Mouse (Mus musculus): ENCODE measurements around the gene Plb1.
A peak's percentile ranks its signal among the peaks of the same experiment; 100 is the strongest.

Plb1 gene

GRCm38 (mm10) chr5:32245385-32245784 is 12.9 kb downstream of the Plb1 start:
- DNase-seq (ENCODE audit: extremely low spot score, low spot score) = no peak

DNA sequence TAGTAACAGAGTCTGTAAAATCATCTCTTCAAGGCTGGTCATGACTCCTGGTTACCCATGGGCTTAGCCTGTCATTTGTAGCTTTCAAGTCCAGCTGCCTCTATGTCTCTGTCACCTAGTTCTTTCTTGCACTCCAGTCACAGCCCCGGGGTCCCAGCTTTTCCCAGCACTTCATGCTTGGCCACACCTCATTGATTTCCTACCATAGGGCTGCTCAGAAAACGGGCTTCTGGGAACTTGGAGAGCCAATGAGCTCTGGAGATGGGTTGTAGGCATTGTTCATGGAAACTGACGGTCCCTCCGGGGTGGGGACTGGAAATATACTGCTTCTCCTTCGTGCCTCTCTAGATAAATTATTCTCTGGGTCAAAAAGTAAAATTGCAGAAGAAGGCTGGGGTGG is 28.2 kb downstream of the Plb1 start:
- DNase-seq (ENCODE audit: extremely low spot score, low spot score) = no peak

DNA sequence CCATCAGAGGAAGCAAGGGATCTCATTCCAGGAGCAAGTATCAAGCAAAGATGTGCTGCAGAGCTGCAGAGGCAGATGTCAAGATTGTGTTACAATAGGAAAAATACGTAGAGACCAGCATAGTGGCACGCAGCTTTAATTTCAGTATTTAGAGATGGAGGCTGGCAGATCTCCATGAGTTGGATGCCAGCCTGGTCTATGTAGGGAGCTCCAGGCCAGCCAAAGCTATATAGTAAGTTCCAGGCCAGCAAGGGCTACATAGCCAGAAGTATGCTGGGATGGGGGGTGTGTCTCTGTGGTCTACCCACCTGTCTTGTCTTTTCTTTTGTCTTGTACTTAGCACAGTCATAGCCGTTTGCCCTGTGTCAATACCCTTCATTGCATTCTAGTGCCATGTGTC is 28.7 kb downstream of the Plb1 start:
- no peak for DNase-seq (ENCODE audit: extremely low spot score, low spot score)

- no peak for DNase-seq (ENCODE audit: extremely low spot score, low spot score)
Measured at GRCm38 (mm10) chr5:32262534-32262933, 30.0 kb downstream of the Plb1 start.

DNA sequence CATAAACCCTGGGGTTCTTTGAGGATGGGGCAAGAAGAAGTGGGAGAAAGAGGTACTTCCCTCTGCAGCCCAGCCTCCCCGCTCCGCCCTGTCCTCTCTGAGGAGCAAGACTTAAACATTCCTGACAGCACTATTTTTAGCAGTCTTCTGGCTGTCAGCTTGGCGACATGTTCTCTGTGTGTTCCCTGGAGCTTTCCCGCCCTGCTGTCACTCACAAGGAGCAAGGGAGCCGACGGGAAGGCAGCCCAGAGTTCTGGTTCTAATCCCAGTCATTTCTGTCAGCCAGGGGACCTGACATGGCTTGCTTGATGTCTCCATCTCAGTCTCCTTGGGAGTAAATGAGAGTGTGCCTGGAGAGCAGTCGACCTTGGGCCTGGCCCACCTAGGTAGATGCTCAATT is 40.0 kb downstream of the Plb1 start:
- no peak for DNase-seq (ENCODE audit: extremely low spot score, low spot score)

- DNase-seq (ENCODE audit: extremely low spot score, low spot score) = no peak
Measured at GRCm38 (mm10) chr5:32278000-32278694, 45.6 kb downstream of the Plb1 start.

GRCm38 (mm10) chr5:32280066-32280465 is 47.6 kb downstream of the Plb1 start:
- no peak for DNase-seq (ENCODE audit: extremely low spot score, low spot score)

GRCm38 (mm10) chr5:32282345-32282744 is 49.8 kb downstream of the Plb1 start:
- DNase-seq (ENCODE audit: extremely low spot score, low spot score) = no peak

GRCm38 (mm10) chr5:32283457-32283856 is 50.9 kb downstream of the Plb1 start:
- DNase-seq (ENCODE audit: extremely low spot score, low spot score) = no peak

- no peak for DNase-seq (ENCODE audit: extremely low spot score, low spot score)
Measured at GRCm38 (mm10) chr5:32286315-32286714, 53.8 kb downstream of the Plb1 start.

- DNase-seq (ENCODE audit: extremely low spot score, low spot score) = no peak
Measured at GRCm38 (mm10) chr5:32288021-32288420, 55.5 kb downstream of the Plb1 start.

DNA sequence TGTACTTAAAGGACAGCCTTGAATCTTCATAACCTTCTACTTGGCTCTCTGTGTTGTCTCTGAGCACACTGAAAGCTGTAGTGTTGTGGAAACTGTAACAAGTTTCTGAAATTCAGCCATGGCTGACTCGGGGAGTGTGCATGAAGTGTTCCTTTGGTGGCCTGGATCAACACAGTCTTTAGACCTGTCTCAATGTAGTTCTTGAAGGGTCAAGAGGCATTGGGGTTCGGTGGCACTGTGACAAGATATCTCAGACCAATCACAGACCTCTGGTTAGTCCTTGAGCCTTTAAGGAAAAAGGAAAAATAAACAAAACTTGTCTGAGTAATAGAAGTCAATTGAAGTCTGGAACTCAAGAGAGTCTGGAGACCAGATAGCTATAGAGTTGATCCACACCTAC is 58.8 kb downstream of the Plb1 start:
- DNase-seq (ENCODE audit: extremely low spot score, low spot score) = no peak

- peak; percentile 66 for DNase-seq (ENCODE audit: extremely low spot score, low spot score)
Measured at GRCm38 (mm10) chr5:32302991-32303921, 70.7 kb downstream of the Plb1 start.

DNA sequence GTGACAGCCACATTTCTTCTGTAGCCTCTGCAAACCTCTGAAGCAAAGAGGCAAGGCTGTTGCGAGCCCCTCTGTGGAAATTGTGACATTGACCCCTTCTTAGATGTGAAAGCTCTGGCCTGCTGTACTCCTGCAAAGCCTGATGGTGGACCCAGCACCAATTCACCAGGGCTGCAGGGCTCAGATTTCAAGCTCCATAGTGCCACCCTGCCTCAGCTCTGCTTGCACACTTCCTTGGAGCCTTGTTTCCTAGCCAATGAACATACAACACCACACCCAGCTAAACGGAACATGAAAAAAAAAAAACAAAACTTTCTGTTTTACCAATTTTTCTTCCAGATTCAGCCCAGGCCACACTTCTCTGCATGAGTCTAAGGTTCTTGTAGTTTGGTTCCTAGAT is 74.6 kb downstream of the Plb1 start:
- DNase-seq (ENCODE audit: extremely low spot score, low spot score) = no peak

DNA sequence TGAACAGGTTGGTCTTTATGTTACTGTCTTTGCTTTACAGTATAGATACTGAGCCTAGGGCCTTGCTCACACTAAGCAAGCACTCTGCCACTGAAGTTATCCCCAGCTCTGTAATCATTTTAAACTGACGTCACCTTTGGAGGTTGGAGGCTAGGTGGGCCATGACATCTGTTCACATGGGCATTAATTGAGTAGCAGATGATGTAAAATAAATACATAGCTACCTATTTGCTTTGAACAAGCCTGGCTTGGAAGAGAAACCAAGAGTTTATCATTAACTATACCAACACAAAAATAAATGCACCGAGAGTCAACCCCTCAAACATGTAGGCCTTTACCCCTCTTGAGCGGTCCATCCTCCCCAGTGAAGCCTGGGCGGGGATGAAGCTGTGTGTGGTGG is 76.1 kb downstream of the Plb1 start:
- DNase-seq (ENCODE audit: extremely low spot score, low spot score) = no peak

DNA sequence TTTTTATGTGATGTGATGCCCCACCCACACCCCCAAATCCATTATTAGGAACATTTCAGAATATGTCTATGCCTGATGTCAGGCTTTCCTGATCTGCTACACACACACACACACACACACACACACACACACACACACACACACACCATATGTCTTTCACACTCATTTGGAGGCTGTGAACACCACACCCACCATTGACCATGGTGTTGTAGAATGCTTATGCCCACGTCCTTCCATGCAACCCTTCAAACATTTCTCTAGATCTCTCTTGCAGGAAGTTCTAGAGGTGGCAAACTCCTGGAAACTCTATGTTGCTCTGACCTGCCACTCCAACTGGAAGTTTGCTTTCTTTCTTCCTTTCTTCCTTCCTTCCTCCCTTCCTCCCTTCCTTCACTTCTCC is 77.2 kb downstream of the Plb1 start:
- DNase-seq (ENCODE audit: extremely low spot score, low spot score) = no peak

- no peak for DNase-seq (ENCODE audit: extremely low spot score, low spot score)
Measured at GRCm38 (mm10) chr5:32310802-32311201, 78.3 kb downstream of the Plb1 start.

DNA sequence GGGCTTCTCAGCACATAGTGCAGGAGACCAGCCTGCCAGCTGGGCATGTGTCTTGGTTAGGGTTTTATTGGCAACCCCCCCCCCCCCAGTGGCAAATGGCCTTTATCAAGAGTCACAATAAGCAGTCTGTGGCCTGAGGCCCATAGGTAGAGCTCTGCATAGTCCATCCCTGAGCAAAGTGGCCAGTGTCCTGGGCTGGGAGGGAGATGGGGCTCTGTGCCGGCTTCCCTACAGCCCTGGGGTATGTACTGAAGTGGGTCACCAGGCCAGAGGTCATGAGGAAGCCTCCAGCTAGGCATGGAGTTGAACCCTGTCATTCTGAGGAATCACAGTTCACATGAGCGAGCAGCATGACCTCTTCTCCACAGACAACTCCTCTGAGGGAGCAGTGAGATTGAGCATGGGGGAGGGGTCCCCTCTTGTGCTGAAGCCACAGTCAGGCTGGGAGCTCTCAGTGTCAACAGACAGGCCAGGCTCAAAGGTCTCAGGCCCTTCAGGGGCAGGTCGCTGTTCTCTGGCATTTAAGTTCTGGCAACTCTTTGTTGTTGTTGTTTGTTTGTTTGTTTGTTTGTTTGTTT is 79.2 kb downstream of the Plb1 start:
- DNase-seq (ENCODE audit: extremely low spot score, low spot score) = no peak

GRCm38 (mm10) chr5:32313671-32314070 is 81.2 kb downstream of the Plb1 start:
- no peak for DNase-seq (ENCODE audit: extremely low spot score, low spot score)

- no peak for DNase-seq (ENCODE audit: extremely low spot score, low spot score)
Measured at GRCm38 (mm10) chr5:32314731-32315130, 82.2 kb downstream of the Plb1 start.

GRCm38 (mm10) chr5:32322146-32322811 is 89.8 kb downstream of the Plb1 start:
- peak; percentile 36 for DNase-seq (ENCODE audit: extremely low spot score, low spot score)

DNA sequence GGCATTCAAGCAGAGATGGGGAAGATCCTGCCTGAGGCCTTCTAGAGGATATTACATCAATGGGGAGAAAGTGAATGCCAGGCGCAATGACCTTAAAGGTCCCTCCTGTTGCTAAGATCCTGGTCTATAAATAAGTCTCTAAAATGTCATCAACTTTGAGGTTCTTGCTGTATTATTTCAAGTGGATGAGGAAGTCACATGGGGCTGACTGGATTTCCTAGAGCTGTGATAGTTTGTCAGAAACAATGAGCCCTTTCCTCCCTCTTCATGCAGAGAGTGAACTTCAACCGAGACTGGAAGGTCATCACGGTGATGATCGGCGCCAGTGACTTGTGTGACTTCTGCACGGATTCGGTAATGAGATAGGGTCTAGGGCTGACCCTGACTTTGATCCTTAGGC is 95.6 kb downstream of the Plb1 start:
- no peak for DNase-seq (ENCODE audit: extremely low spot score, low spot score)
